Mouse (Mus musculus): ENCODE data around the gene Dnajc22. TPM values are rescaled to one million over a fixed set of nuclear protein-coding genes. Genes with fewer than 3 reads are reported as not detected.

Dnajc22 gene
- polyA plus RNA-seq, 1 experiment from 2014 or later: 1.0 TPM

- Histone ChIP-seq H3K4me3 (no peak overlapping the region), H3K9me3 (no peaks in the 10 kb centered on the region; the same call in 1 of the 2 replicates), H3K4me2 (no peak overlapping the region), H3K27me3 (replicated peaks) (no peaks in the 10 kb centered on the region), H3K27ac (replicated peaks) (0 out of 2 replicates have a peak overlapping the region, but pooled peaks have one; percentile 45), H3K4me1 (peaks cover 45% of the 10 kb centered on the region), H3K36me3 (peaks cover 29% of the 10 kb centered on the region), H3K9ac (no peak overlapping the region)
- ATAC-seq (ENCODE audit: extremely low read depth, insufficient number of reproducible peaks, low FRiP score, low TSS enrichment): no peak
- WGBS: 68% methylated on average over 6 of the region's 6 CpGs
These were observed 46.7 kb downstream of the Dnajc22 start for GRCm38 (mm10) chr15:99139669-99140068.

GRCm38 (mm10) chr15:99150516-99150915, 57.5 kb downstream of the Dnajc22 start:
- no peak for ATAC-seq (ENCODE audit: extremely low read depth, insufficient number of reproducible peaks, low FRiP score, low TSS enrichment)
- no peak overlapping the region for H3K9ac ChIP-seq
- 91% methylated on average over 7 of the region's 7 CpGs for WGBS
- H3K4me1 ChIP-seq: peaks cover 9% of the 10 kb centered on the region; the same call in 1 of the 2 replicates
- H3K4me3 ChIP-seq: no peak overlapping the region
- H3K27ac ChIP-seq (replicated peaks): no peak overlapping the region
- no peaks in the 10 kb centered on the region for H3K9me3 ChIP-seq
- no peak overlapping the region for H3K4me2 ChIP-seq
- H3K27me3 ChIP-seq (replicated peaks): no peaks in the 10 kb centered on the region
- H3K36me3 ChIP-seq: peaks cover 77% of the 10 kb centered on the region

DNA sequence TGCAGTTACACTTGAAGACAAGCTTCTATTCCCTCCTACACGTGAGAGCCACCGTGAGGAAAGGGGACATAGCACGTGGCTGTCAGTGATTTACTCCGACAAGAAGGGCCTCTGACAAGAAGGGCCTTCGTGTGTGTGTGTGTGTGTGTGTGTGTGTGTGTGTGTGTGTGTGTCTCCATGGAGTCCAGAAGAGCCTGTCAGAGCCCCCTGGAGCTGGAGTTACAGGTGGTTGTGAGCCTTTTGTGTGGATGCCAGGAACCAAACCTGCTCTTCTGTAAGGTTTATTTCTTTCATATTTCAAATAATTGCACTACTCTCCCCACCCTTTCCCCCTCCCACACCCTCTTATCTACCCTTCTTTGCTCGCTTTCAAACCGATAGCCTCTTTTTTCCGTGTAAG, 58.4 kb downstream of the Dnajc22 start:
- Histone ChIP-seq H3K4me2 (no peak overlapping the region), H3K27ac (replicated peaks) (no peak overlapping the region), H3K4me1 (peaks cover 9% of the 10 kb centered on the region; the same call in 1 of the 2 replicates), H3K27me3 (replicated peaks) (no peaks in the 10 kb centered on the region), H3K36me3 (peaks cover 69% of the 10 kb centered on the region), H3K9ac (no peak overlapping the region), H3K4me3 (no peak overlapping the region), H3K9me3 (no peaks in the 10 kb centered on the region)
- WGBS: 46% methylated on average over 8 of the region's 8 CpGs
- no peak for ATAC-seq (ENCODE audit: extremely low read depth, insufficient number of reproducible peaks, low FRiP score, low TSS enrichment)

- Histone ChIP-seq H3K4me2 (no peak overlapping the region), H3K27ac (replicated peaks) (no peak overlapping the region), H3K9me3 (no peaks in the 10 kb centered on the region), H3K27me3 (replicated peaks) (no peaks in the 10 kb centered on the region), H3K9ac (no peak overlapping the region), H3K4me3 (no peak overlapping the region), H3K36me3 (peaks cover 49% of the 10 kb centered on the region), H3K4me1 (peaks cover 9% of the 10 kb centered on the region; the same call in 1 of the 2 replicates)
- ATAC-seq (ENCODE audit: extremely low read depth, insufficient number of reproducible peaks, low FRiP score, low TSS enrichment): no peak
- WGBS: 90% methylated on average over 8 of the region's 8 CpGs
These were observed 60.5 kb downstream of the Dnajc22 start for GRCm38 (mm10) chr15:99153466-99153865.

Small RNAs within 50 kb of the gene (microRNA-seq; reads per million reads assigned to microRNA genes)
- 3.3 reads per million, percentile 12 among the genes with 10 or more reads in this experiment for gene Mir6960

Other genes with a start within 250 kb of the Dnajc22 start
- 8.1 and 8.9 TPM in 2 replicates for gene Kmt2d, start 222.0 kb upstream of the Dnajc22 start, polyA plus RNA-seq (2015; fragmentation: Nextera tagmentation; extraction: Ambion mirVana)
- 6.2 and 6.6 TPM in 2 replicates for gene Rhebl1, start 198.6 kb upstream of the Dnajc22 start, polyA plus RNA-seq (2015; fragmentation: Nextera tagmentation; extraction: Ambion mirVana)
- gene Dhh, start 194.6 kb upstream of the Dnajc22 start, polyA plus RNA-seq (2015; fragmentation: Nextera tagmentation; extraction: Ambion mirVana): 2.1 and 2.3 TPM in 2 replicates
- 13.5 and 15.0 TPM in 2 replicates for gene Lmbr1l, start 174.9 kb upstream of the Dnajc22 start, polyA plus RNA-seq (2015; fragmentation: Nextera tagmentation; extraction: Ambion mirVana)
- 1,584 and 1,655 TPM in 2 replicates for gene Tuba1b, start 158.6 kb upstream of the Dnajc22 start, polyA plus RNA-seq (2015; fragmentation: Nextera tagmentation; extraction: Ambion mirVana)
- not detected in 2 replicates for gene Gm49450, start 139.6 kb upstream of the Dnajc22 start, polyA plus RNA-seq (2015; fragmentation: Nextera tagmentation; extraction: Ambion mirVana)
- 1,012 and 1,030 TPM in 2 replicates for gene Tuba1a, start 139.5 kb upstream of the Dnajc22 start, polyA plus RNA-seq (2015; fragmentation: Nextera tagmentation; extraction: Ambion mirVana)
- gene Tuba1c, start 63.3 kb upstream of the Dnajc22 start, polyA plus RNA-seq (2015; fragmentation: Nextera tagmentation; extraction: Ambion mirVana): 150 and 158 TPM in 2 replicates
- gene Prph, start 38.0 kb upstream of the Dnajc22 start, polyA plus RNA-seq (2015; fragmentation: Nextera tagmentation; extraction: Ambion mirVana): 0.56 and 1.7 TPM in 2 replicates
- gene Troap, start 18.6 kb upstream of the Dnajc22 start, polyA plus RNA-seq (2015; fragmentation: Nextera tagmentation; extraction: Ambion mirVana): 27.1 and 27.8 TPM in 2 replicates
- 0.16 and 0.25 TPM in 2 replicates for gene C1ql4, start 5.4 kb upstream of the Dnajc22 start, polyA plus RNA-seq (2015; fragmentation: Nextera tagmentation; extraction: Ambion mirVana)
- 31.8 and 34.5 TPM in 2 replicates for gene Spats2, start 32.7 kb downstream of the Dnajc22 start, polyA plus RNA-seq (2015; fragmentation: Nextera tagmentation; extraction: Ambion mirVana)
- 0.19 and 0.45 TPM in 2 replicates for gene Kcnh3, start 131.7 kb downstream of the Dnajc22 start, polyA plus RNA-seq (2015; fragmentation: Nextera tagmentation; extraction: Ambion mirVana)
- gene Mcrs1, start 158.8 kb downstream of the Dnajc22 start, polyA plus RNA-seq (2015; fragmentation: Nextera tagmentation; extraction: Ambion mirVana): 149 TPM in 2 replicates
- 37.4 and 41.5 TPM in 2 replicates for gene Prpf40b, start 201.9 kb downstream of the Dnajc22 start, polyA plus RNA-seq (2015; fragmentation: Nextera tagmentation; extraction: Ambion mirVana)
- gene Fam186b, start 202.7 kb downstream of the Dnajc22 start, polyA plus RNA-seq (2015; fragmentation: Nextera tagmentation; extraction: Ambion mirVana): 0.40 and 0.52 TPM in 2 replicates

Measured in heart, embryonic 13.5 days (tissue).